In genomic region chr7:30916713-30917112, GRCm38 (mm10) we compare ENCODE assay signal across 40 mouse cellular contexts. TPM values are rescaled to one million over a fixed set of nuclear protein-coding genes. Genes with fewer than 3 reads are reported as not detected.
DNase-seq lines count a peak whose midpoint lies in the region; ATAC-seq and TF ChIP-seq lines count a peak whose summit lies in the region.
"Had no signal": no experiment of that assay in that cellular context is flagged by ENCODE, and none has a peak within 500 bp of the region (broad histone marks: within the 10 kb centered on the region; RNA-seq: fewer than 3 reads in every experiment).

No protein-coding gene starts in this region.

- no peak for TF ChIP-seq CTCF in layer of hippocampus, adult 2 months (conservative IDR thresholded peaks at IDR 0.05)

- peak; percentile 11 for DNase-seq in cerebellum, adult 9-10 months
- DNase-seq in cerebellum, adult 11 months, result no peak
- peak; percentile 15 to 28 for DNase-seq in layer of hippocampus, adult 2 months (ENCODE audit: low spot score in 2 of 2)
- DNase-seq in layer of hippocampus, postnatal 14 days (ENCODE audit: low spot score in 2 of 2), result no peak
- no peak for DNase-seq in midbrain, embryonic 14.5 days
- peak; percentile 86 for DNase-seq in brain, adult 2 months (ENCODE audit: low read depth, low spot score)
- DNase-seq: adrenal gland, postnatal 14 days; cerebellum, adult 9-11 months; gastrocnemius, postnatal 10 days; kidney, adult 11 months; kidney, postnatal 14 days; liver, embryonic 13.5 days; lung, adult 18-20 months; lung, postnatal 10 days; thymus, adult 18-20 months; thymus, postnatal 25 days had no signal

- H3K9me3 ChIP-seq in midbrain, embryonic 13.5 days, result no peaks in the 10 kb centered on the region
- H3K9me3 ChIP-seq in midbrain, embryonic 14.5 days (ENCODE audit: control insufficient read depth, low read length), result no peaks in the 10 kb centered on the region
- H3K9me3 ChIP-seq: heart, embryonic 12.5 days; limb, embryonic 10.5 days; limb, embryonic 15.5 days; liver, embryonic 13.5 days; midbrain, embryonic 10.5 days; neural tube, embryonic 13.5 days had no signal

- H3K9ac ChIP-seq in midbrain, embryonic 13.5 days (replicated peaks), result no peak overlapping the region
- no peak overlapping the region for H3K9ac ChIP-seq in midbrain, embryonic 14.5 days (replicated peaks; ENCODE audit: low read length)
- H3K9ac ChIP-seq: heart, embryonic 12.5 days; hindbrain, embryonic 14.5 days; limb, embryonic 15.5 days; liver, embryonic 13.5 days; neural tube, embryonic 13.5 days had no signal

- no peaks in the 10 kb centered on the region; the same call in 1 of the 2 replicates for H3K27me3 ChIP-seq in midbrain, embryonic 13.5 days
- no peaks in the 10 kb centered on the region for H3K27me3 ChIP-seq in midbrain, embryonic 14.5 days (ENCODE audit: control insufficient read depth, insufficient read depth, low read length)
- H3K27me3 ChIP-seq: limb, embryonic 15.5 days; liver, embryonic 13.5 days; neural tube, embryonic 13.5 days had no signal

- H3K27ac ChIP-seq in layer of hippocampus, adult 2 months, result peak overlapping the region; percentile 77
- H3K27ac ChIP-seq in midbrain, embryonic 13.5 days, result no peak overlapping the region
- H3K27ac ChIP-seq in midbrain, embryonic 14.5 days (replicated peaks; ENCODE audit: low read depth, low read length), result no peak overlapping the region
- H3K27ac ChIP-seq: hindbrain, embryonic 14.5 days; limb, embryonic 10.5 days; limb, embryonic 15.5 days; liver, embryonic 13.5 days; midbrain, embryonic 10.5 days; neural tube, embryonic 13.5 days had no signal

- H3K36me3 ChIP-seq in midbrain, embryonic 13.5 days, result no peaks in the 10 kb centered on the region
- H3K36me3 ChIP-seq in midbrain, embryonic 14.5 days (ENCODE audit: control insufficient read depth, insufficient read depth, low read length), result no peaks in the 10 kb centered on the region
- H3K36me3 ChIP-seq: heart, embryonic 12.5 days; limb, embryonic 10.5 days; limb, embryonic 15.5 days; liver, embryonic 13.5 days; midbrain, embryonic 10.5 days; neural tube, embryonic 13.5 days had no signal

- 0 out of 2 replicates have a peak, but pooled peaks have one; percentile 4 for ATAC-seq in midbrain, embryonic 13.5 days
- ATAC-seq in midbrain, embryonic 14.5 days (ENCODE audit: low FRiP score, low TSS enrichment), result no peak
- no peak for ATAC-seq in granulocyte monocyte progenitor cell, adult 5-6 weeks (replicated peaks; ENCODE audit: poor library complexity, severe bottlenecking)
- ATAC-seq: forebrain, embryonic 16.5 days; inflammation-experienced regulatory T-cells, adult 6 months; Patski had no signal

- H3K4me2 ChIP-seq in midbrain, embryonic 13.5 days (replicated peaks), result no peak overlapping the region
- H3K4me2 ChIP-seq in midbrain, embryonic 14.5 days (ENCODE audit: low read length), result no peak overlapping the region
- H3K4me2 ChIP-seq: heart, embryonic 12.5 days; hindbrain, embryonic 14.5 days; limb, embryonic 15.5 days; liver, embryonic 13.5 days; neural tube, embryonic 13.5 days had no signal

- peak overlapping the region; percentile 18; the same call in 1 of the 2 replicates for H3K4me3 ChIP-seq in layer of hippocampus, adult 2 months
- H3K4me3 ChIP-seq in midbrain, embryonic 13.5 days (replicated peaks), result no peak overlapping the region
- H3K4me3 ChIP-seq in midbrain, embryonic 14.5 days (replicated peaks; ENCODE audit: low read depth, low read length), result no peak overlapping the region
- H3K4me3 ChIP-seq: erythroblast, embryonic 14.5 days; heart, embryonic 12.5 days; limb, embryonic 10.5 days; limb, embryonic 15.5 days; liver, embryonic 13.5 days; midbrain, embryonic 10.5 days; myocyte; neural tube, embryonic 13.5 days had no signal

- H3K4me1 ChIP-seq in midbrain, embryonic 13.5 days (replicated peaks), result no peaks in the 10 kb centered on the region
- no peaks in the 10 kb centered on the region for H3K4me1 ChIP-seq in midbrain, embryonic 14.5 days (ENCODE audit: control insufficient read depth, insufficient read depth, low read length)
- H3K4me1 ChIP-seq: heart, embryonic 12.5 days; liver, embryonic 13.5 days; neural tube, embryonic 13.5 days had no signal

- WGBS in midbrain, embryonic 13.5 days, result 18% methylated on average over 6 of the region's 6 CpGs
- WGBS in midbrain, embryonic 14.5 days, result 18% methylated on average over 6 of the region's 6 CpGs

RNA-seq across cellular contexts. Expression of gene Mag, which starts 2.0 kb away (rescaled TPM):
- total RNA-seq in layer of hippocampus, adult 2 months (2021), result 100 to 1,000 TPM; 135 to 145 TPM
- 100 to 1,000 TPM; 306 to 317 TPM for total RNA-seq in layer of hippocampus, postnatal 14 days (2021)
- 1.3 and 1.5 TPM in 2 replicates for polyA plus RNA-seq in midbrain, embryonic 13.5 days (2015; fragmentation: Nextera tagmentation; extraction: Ambion mirVana)
- 1.8 and 2.8 TPM in 2 replicates for polyA plus RNA-seq in midbrain, embryonic 14.5 days (2014; fragmentation: Nextera tagmentation; extraction: Ambion mirVana)
- total RNA-seq in granulocyte monocyte progenitor cell, adult 5-6 weeks (2014; fragmentation: Nextera tagmentation), result 0.81 TPM in 1 of 2 replicates, not detected in the other
- 0.46 TPM in 1 of 2 replicates, not detected in the other for total RNA-seq in granulocyte monocyte progenitor cell, adult 5-6 weeks (2017)
- total RNA-seq: common myeloid progenitor, adult 5-6 weeks; hematopoietic stem cell, adult 5-6 weeks; MEL had no signal
- polyA plus RNA-seq: erythroblast, embryonic 14.5 days; heart, embryonic 12.5 days; inflammation-experienced regulatory T-cells, adult 6 months; limb, embryonic 10.5 days; Patski had no signal

RNA-seq across cellular contexts. Expression of gene Hamp2, which starts 7.8 kb away (rescaled TPM):
- not detected for total RNA-seq in layer of hippocampus, adult 2 months (2021)
- total RNA-seq in layer of hippocampus, postnatal 14 days (2021), result not detected
- polyA plus RNA-seq in midbrain, embryonic 13.5 days (2015; fragmentation: Nextera tagmentation; extraction: Ambion mirVana), result not detected in 2 replicates
- not detected in 2 replicates for polyA plus RNA-seq in midbrain, embryonic 14.5 days (2014; fragmentation: Nextera tagmentation; extraction: Ambion mirVana)
- total RNA-seq in granulocyte monocyte progenitor cell, adult 5-6 weeks (2014; fragmentation: Nextera tagmentation), result not detected in 2 replicates
- not detected in 2 replicates for total RNA-seq in granulocyte monocyte progenitor cell, adult 5-6 weeks (2017)
- total RNA-seq: common myeloid progenitor, adult 5-6 weeks; gastrocnemius, postnatal 10 days; hematopoietic stem cell, adult 5-6 weeks; layer of hippocampus, adult 18-20 months; left cerebral cortex, adult 8-10 months; MEL; midbrain, postnatal 0 days had no signal
- polyA plus RNA-seq: embryonic facial prominence, embryonic 14.5 days; erythroblast, embryonic 14.5 days; forebrain, embryonic 11.5 days; forebrain, embryonic 16.5 days; heart, embryonic 12.5 days; heart, postnatal 0 days; hindbrain, embryonic 14.5 days; inflammation-experienced regulatory T-cells, adult 6 months; kidney, embryonic 14.5 days; limb, embryonic 10.5 days; limb, embryonic 15.5 days; liver, embryonic 13.5 days; midbrain, embryonic 10.5 days; midbrain, postnatal 0 days; myocyte; neural tube, embryonic 13.5 days; Patski; stomach, embryonic 14.5 days had no signal

RNA-seq across cellular contexts. Expression of gene Hamp, which starts 27.1 kb away (rescaled TPM):
- total RNA-seq in layer of hippocampus, adult 2 months (2021), result not detected
- total RNA-seq in layer of hippocampus, postnatal 14 days (2021), result not detected
- polyA plus RNA-seq in midbrain, embryonic 13.5 days (2015; fragmentation: Nextera tagmentation; extraction: Ambion mirVana), result not detected in 2 replicates
- polyA plus RNA-seq in midbrain, embryonic 14.5 days (2014; fragmentation: Nextera tagmentation; extraction: Ambion mirVana), result not detected in 2 replicates
- total RNA-seq in granulocyte monocyte progenitor cell, adult 5-6 weeks (2014; fragmentation: Nextera tagmentation), result not detected in 2 replicates
- not detected in 2 replicates for total RNA-seq in granulocyte monocyte progenitor cell, adult 5-6 weeks (2017)
- total RNA-seq: common myeloid progenitor, adult 5-6 weeks; gastrocnemius, postnatal 10 days; hematopoietic stem cell, adult 5-6 weeks; layer of hippocampus, adult 18-20 months; MEL; midbrain, postnatal 0 days had no signal
- polyA plus RNA-seq: embryonic facial prominence, embryonic 14.5 days; erythroblast, embryonic 14.5 days; forebrain, embryonic 11.5 days; forebrain, embryonic 16.5 days; heart, embryonic 12.5 days; hindbrain, embryonic 14.5 days; inflammation-experienced regulatory T-cells, adult 6 months; kidney, embryonic 14.5 days; limb, embryonic 10.5 days; limb, embryonic 15.5 days; midbrain, embryonic 10.5 days; midbrain, postnatal 0 days; myocyte; neural tube, embryonic 13.5 days; Patski; stomach, embryonic 14.5 days had no signal

RNA-seq across cellular contexts. Expression of gene Cd22, which starts 36.6 kb away (rescaled TPM):
- not detected for total RNA-seq in layer of hippocampus, adult 2 months (2021)
- total RNA-seq in layer of hippocampus, postnatal 14 days (2021), result not detected
- polyA plus RNA-seq in midbrain, embryonic 13.5 days (2015; fragmentation: Nextera tagmentation; extraction: Ambion mirVana), result not detected in 2 replicates
- not detected in 2 replicates for polyA plus RNA-seq in midbrain, embryonic 14.5 days (2014; fragmentation: Nextera tagmentation; extraction: Ambion mirVana)
- not detected in 2 replicates for total RNA-seq in granulocyte monocyte progenitor cell, adult 5-6 weeks (2014; fragmentation: Nextera tagmentation)
- total RNA-seq in granulocyte monocyte progenitor cell, adult 5-6 weeks (2017), result not detected in 2 replicates
- total RNA-seq: hematopoietic stem cell, adult 5-6 weeks; layer of hippocampus, adult 18-20 months; MEL had no signal
- polyA plus RNA-seq: erythroblast, embryonic 14.5 days; forebrain, embryonic 11.5 days; heart, embryonic 12.5 days; hindbrain, embryonic 14.5 days; limb, embryonic 10.5 days; myocyte; Patski had no signal

RNA-seq across cellular contexts. Expression of gene Usf2, which starts 39.9 kb away (rescaled TPM):
- total RNA-seq in layer of hippocampus, adult 2 months (2021), result 100 to 1,000 TPM; 134 to 137 TPM
- 100 to 1,000 TPM; 122 to 124 TPM for total RNA-seq in layer of hippocampus, postnatal 14 days (2021)
- 24.2 and 27.6 TPM in 2 replicates for polyA plus RNA-seq in midbrain, embryonic 13.5 days (2015; fragmentation: Nextera tagmentation; extraction: Ambion mirVana)
- 26.2 and 30.4 TPM in 2 replicates for polyA plus RNA-seq in midbrain, embryonic 14.5 days (2014; fragmentation: Nextera tagmentation; extraction: Ambion mirVana)
- 87.7 and 105 TPM in 2 replicates for total RNA-seq in granulocyte monocyte progenitor cell, adult 5-6 weeks (2014; fragmentation: Nextera tagmentation)
- total RNA-seq in granulocyte monocyte progenitor cell, adult 5-6 weeks (2017), result 103 and 128 TPM in 2 replicates

Comparison
In these comparisons a context has a peak if more than half of its experiments do, and no peak if none do; other contexts are left out.
1. DNase-seq: peak in cerebellum, adult 9-10 months (single experiment), layer of hippocampus, adult 2 months (2 of 2) and brain, adult 2 months (single experiment); none in cerebellum, adult 11 months (single experiment), layer of hippocampus, postnatal 14 days (0 of 2) and midbrain, embryonic 14.5 days (single experiment).
2. RNA of gene Mag, which starts 2.0 kb away (total RNA-seq): 306 to 317 TPM in layer of hippocampus, postnatal 14 days and 135 to 145 TPM in layer of hippocampus, adult 2 months; 0.46 to 0.81 TPM in granulocyte monocyte progenitor cell, adult 5-6 weeks; every median in the first group is over 10 times any median in the second.